Mouse (Mus musculus) large intestine, adult 2 months (tissue): ENCODE data around the gene Blvra. TPM values are rescaled to one million over a fixed set of nuclear protein-coding genes. Genes with fewer than 3 reads are reported as not detected.
"Not testable (repeated sequence)": the region's sequence is repeated elsewhere in the genome, so short reads cannot be mapped to it uniquely, and the experiment has no call there.

Source experiments
- DNase-seq: peaks from one replicate; pipeline ENCODE4 v3.0.0-alpha.2; 2012; ENCODE audit warnings: low read depth, low spot score
- WGBS: fragments of 180-500 bp; shearing (Covaris S2); methylation state at CpG from one replicate; pipeline ENCODE4 v1.1.7; 2018; 5-methylcytosine and 5-hydroxymethylcytosine counted together
- polyA plus RNA-seq: library from polyadenylated mRNA; depleted of rRNA; stranded (reverse); fragments of >200 nt; gene quantifications from 2 replicates; pipeline ENCODE4 v1.2.3, GENCODE M21; 2012; rRNA removed

Gene Blvra
- 13.2 and 14.3 TPM in 2 replicates for polyA plus RNA-seq

DNA sequence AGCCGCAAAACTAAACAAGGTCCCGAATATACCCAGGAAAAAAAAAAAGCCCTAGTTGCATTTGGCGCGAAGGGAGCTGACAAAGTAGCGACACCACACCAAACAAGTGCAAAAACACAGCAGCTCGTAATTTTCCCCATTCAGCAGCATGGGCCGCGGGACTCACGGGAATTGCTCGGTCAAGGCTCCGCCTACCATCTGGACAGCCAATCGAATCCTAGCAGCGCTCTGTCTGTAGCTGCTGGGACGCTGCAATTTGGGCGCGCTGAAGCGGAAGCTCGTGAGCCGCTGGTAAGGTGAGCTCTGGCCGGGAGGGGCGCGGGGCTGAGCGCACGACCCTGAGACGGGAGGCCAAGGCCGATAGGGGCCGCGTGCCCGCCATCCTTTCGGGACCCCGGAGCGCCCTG is at the start of gene Blvra:
Gene Blvra, plus strand, starts transcription at position 231 of the 407 bp plus-strand sequence.
- DNase-seq, result peak; percentile 81
- under 1% methylated on average over 32 of the region's 32 CpGs for WGBS

DNA sequence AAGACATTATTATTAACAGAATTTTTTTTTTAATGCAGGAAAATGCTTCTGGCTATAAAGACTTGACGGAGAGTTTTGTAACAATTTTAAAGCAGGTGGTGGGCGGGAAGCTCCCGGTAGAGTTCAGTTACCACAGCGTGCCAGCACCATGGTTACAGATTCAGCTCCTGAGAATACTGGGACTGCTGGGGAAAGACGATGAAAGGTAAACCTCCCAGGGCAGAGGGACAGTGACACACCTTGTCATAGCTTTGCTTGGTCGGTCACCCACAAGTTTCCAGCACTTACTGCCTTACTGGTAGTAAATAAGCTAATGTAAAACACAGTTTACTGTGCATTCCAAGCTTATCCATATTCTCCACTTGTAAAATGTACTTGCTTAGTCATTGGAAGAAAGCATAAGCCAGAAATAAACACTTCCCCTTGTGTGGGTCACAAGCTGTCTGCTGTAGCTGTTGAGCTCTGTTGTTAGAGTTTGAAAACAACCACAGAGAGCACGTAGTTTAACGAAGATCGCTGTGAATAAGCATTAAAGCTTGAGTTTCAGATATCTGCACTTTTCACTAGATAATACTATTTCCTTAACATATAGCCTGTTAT is 35.4 kb upstream of the Blvra start:
- no peak for DNase-seq
- 94% methylated on average over 9 of the region's 9 CpGs for whole genome bisulfite sequencing

DNA sequence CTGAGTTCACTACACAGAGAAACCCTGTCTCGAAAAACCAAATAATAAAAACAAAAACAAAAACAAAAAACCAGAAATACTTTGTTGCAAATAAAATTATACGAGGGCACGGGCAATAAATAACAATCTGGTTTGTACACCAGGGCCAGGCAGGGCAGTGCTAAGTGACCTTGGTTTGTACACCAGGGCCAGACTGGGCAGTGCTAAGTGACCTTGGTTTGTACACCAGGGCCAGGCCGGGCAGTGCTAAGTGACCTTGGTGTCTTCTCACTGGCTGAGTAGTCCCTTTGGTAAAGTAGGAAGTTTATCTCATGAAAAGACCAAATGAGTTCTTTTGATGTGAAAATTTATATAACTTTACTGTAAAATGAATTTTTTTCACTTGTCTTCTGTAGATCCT is 33.2 kb upstream of the Blvra start:
- no peak for DNase-seq
- WGBS, result 82% methylated on average over 4 of the region's 4 CpGs

DNA sequence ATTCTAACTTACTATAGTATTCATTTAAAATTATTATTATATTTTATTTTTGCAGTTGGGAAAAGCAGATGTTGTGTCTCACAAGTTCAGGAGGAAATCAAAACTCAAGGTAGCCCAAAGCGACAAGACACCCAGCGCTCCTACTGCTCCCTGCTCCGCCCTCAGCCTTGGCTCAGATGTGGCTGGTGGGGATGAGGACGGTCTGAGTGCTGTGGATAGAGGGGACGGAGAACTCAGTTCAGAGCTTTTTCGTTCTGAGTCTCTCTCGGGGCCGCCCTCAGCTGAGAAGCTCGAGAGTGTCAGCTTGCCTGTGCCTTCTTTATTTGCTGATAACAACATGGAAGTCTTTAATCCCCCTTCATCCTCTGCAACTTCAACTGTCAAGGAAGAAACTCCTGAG is 9.0 kb upstream of the Blvra start:
- 93% methylated on average over 9 of the region's 9 CpGs for WGBS
- no peak for DNase-seq

DNA sequence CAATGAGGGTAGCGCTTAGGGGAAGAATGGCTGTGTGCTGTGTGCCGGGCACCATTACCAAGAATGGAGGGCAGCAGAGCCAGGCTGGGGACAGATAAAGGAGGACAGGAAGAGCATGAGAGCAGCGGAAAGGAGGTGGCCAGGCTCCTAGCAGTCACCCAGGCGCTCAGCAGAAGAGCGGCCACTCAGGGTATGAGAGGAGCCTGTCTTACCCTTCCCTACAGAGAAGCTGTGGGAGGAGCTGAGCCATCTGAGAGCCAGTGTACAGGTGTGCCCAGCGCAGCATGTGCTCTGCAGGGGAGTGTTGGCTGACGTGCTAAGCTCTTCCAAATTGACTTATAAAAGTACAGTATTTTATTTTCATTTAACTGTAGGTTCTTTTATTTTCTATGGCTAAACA is 1.7 kb upstream of the Blvra start:
- no peak for DNase-seq
- 92% methylated on average over 7 of the region's 7 CpGs for WGBS

DNA sequence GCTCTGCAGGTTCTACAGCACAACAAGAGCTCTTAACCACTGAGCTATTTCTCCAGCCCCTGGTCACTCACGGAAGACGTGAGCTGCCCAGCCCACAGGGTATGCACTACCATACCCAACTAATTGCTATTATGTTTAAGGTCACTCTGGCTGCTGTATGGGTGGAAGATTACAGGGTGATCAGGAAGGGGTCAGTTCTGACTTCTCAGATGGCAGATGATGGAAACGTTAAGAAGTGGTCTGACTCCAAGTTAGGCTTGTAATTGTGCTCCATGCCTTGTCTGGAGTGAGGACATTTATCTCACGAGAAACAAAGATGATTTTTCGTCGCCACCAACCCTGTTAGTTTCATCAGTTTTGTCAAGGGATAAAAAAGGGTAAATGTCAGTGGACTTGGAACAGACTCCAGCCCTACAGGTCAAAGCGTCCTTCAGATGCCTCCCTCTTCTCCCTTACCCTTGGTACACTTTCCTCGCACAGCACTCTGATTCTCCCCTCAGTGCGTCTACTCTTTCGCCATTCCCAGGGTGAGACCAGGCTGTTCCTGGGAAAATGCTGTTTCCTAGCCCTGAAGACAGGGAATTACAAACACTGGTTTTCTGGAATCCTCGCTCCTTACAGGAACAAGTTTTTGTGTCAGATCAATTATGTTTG is 557 bp upstream of the Blvra start:
- DNase-seq, result no peak
- WGBS, result 12% methylated on average over 11 of the region's 11 CpGs

DNA sequence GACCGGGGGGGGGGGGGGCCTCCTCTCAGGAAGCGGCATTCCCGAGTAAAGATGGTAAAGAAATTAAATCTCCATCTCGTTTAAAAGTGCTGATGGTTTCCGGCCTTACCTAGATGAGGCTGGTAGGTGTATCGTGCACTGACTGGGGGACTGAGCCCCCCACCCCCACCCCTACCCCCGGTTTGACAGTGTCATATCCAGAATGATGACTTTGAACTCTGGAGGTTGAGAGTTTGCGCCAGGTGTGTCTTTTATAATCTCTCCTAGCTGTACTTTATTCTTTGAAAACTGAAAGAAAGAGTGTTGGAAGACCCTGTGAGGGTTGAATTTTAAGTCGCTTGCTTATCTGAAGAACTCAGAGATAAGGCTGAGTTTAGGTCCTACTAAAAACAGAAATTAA is 414 bp downstream of the Blvra start:
- WGBS, result 5% methylated on average over 9 of the region's 9 CpGs
- no peak for DNase-seq

DNA sequence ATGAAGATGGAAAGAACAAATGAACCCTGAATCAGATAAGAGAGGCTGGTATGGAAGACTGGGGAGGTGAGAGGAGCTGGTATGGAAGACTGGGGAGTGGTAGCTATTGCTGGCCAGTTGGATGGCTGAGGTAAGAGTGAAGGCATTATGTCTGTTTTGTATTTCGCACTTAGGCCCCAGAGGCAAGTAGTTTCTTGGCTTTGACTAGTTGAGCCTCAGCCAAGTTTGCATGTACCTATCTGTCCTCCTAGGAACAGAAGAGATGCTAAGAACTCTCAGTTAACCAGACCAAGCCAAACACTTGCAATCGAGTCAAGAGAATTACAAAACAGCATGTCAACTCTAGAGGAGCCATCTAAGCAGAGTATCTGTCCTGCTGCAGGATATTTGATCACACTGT is 3.7 kb downstream of the Blvra start:
- DNase-seq, result no peak
- 94% methylated on average over 2 of the region's 2 CpGs for WGBS

DNA sequence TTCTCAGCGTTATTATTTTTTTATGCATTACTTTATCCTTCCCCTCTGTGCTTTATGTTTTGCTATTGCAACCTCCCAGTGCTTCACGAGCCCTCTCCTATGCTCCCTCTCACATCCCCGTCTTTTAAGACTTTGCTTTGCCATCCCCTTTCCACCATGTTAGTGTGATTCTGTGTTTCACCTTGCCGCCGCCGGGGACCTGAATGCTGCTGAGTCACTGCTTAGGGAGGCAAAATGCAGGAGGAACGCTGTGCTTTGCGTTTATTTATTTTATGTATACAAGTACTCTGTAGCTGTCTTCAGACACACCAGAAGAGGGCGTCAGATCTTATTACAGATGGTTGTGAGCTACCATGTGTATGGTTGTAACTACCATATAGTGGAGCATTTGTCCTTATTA is 7.1 kb downstream of the Blvra start:
- 82% methylated on average over 9 of the region's 9 CpGs for WGBS
- no peak for DNase-seq

DNA sequence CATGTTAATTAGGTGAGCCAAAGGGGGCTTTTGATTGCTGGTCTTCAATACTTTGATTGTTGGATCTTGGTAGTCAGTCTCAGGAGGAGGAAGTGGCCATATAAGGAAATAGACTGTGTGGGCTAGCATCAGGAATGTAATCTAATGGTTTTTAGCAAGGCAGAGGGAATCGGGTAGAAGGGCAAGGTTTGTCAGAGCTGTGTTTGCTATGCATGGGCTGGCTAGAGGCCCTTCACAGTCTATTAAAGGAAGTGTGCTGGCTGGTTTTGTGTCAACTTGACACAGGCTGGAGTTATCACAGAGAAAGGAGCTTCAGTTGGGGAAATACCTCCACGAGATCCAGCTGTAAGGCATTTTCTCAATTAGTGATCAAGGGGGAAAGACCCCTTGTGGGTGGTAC is 8.6 kb downstream of the Blvra start:
- DNase-seq, result not testable (repeated sequence)
- WGBS, result 34% methylated on average over 2 of the region's 2 CpGs

DNA sequence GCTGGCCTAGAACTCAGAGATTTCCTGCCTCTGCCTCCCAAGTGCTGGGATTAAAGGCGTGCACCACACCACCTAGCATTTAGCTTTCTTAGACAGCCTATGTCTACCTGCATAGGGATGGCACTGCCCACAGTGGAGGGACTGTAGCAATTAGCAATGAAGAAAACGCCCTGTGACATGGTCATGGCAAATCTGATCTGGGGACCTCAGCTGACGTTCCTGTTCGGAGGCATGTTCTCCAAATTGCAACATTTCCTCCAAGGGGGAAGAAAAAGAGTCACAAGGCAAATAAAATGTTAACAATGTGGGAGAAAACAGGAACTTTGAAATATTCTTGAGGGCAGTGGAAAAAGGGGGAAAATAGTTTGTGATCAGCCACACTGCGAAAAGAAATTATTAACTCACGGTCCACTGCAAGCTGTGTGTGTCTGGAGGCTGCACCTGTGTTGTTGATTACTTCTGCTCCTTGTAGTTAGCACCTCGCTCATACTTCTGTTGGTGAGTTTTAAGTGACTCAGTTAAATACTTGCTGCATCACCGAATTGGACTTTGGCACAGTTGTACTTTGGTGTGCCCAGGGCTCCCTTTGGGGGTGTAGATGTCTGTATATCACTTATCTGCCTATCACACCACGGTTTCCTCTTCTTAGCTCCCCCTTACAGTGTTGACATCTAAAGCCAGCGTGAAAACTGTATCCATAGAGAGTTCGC is 9.6 kb downstream of the Blvra start:
- no peak for DNase-seq

DNA sequence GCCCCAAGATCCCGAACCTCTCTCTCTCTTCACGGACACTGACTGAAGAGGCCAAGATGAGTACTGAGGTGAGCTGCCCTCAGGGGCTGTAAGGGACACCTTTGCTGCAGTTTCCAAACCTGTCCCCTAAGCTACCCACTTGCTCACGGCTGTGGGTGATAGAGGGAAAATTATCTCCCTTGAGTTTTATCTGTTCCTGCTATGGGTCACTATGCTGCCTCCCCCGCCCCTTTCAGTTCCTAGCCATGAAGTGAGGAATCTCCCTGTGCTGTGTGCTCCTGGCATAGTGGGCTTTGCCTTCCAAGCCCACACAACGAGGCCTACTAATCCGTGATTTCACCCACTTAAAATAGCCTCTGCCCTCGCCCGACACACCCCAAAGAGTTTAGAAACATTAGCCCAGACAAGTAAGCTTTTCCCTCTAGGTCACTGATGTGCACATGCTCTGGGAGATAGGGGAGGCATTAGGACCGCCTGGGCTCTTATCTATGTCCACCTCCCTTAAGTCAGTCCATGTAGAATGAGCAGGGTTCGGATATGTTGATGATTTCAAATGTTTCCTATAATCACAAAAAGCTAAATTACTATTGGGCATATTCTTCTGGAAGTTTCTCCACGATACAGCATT is 10.2 kb downstream of the Blvra start:
- no peak for DNase-seq
- WGBS, result 93% methylated on average over 11 of the region's 11 CpGs

More for the DNA sequence above, 9.6 kb downstream of the Blvra start:
- 86% methylated on average over 11 of the region's 11 CpGs for WGBS

DNA sequence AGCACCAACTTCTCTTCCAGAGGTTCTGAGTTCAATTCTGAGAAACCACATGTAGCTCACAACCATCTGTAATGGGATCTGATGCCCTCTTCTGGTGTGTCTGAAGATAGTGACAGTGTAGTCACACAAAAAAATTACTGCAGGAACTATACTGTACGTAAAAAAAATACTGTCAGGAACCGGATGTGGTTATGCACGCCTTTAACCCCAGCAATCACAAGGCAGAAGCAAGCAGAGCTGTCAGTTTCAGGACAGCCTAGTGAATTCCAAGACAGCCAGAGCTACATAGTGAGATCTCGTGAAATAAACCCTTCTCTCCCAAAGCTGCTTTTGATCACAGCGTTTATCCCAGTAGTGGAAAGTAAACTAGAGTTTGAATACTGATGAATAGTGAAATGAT is 15.8 kb downstream of the Blvra start:
- 83% methylated on average over 5 of the region's 5 CpGs for WGBS
- no peak for DNase-seq

DNA sequence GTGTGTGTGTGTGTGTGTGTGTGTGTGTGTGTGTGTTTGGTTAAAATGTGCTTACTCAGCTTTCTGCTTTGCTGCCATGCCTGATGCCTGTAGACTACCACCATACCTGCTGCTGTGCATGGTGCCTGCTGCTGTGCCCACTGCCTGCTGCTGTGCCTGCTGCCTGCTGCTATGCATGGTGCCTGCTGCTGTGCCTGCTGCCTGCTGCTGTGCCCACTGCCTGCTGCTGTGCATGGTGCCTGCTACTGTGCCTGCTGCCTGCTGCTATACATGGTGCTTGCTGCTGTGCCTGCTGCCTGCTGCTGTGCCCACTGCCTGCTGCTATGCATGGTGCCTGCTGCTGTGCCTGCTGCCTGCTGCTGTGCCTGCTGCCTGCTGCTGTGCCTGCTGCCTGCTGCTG is 19.7 kb downstream of the Blvra start:
- DNase-seq, result not testable (repeated sequence)

DNA sequence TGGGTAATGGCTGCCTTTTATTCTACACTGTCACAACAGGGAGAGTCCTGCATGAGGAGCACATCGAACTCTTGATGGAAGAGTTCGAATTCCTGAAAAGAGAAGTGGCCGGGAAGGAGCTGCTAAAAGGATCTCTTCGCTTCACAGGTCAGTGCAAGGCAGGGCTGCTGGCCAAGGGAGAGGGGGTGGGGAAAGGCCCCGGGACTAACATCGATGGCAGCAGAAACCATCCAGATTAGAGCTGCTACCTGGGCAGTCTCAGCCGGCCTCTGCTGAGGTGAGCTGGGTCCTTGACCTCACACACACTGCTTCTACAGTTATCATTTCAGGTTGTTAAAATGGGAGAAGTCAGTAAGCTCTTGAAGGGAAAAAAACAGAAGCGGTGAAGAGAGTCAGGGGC is 21.5 kb downstream of the Blvra start:
- DNase-seq, result no peak
- WGBS, result 77% methylated on average over 8 of the region's 8 CpGs

DNA sequence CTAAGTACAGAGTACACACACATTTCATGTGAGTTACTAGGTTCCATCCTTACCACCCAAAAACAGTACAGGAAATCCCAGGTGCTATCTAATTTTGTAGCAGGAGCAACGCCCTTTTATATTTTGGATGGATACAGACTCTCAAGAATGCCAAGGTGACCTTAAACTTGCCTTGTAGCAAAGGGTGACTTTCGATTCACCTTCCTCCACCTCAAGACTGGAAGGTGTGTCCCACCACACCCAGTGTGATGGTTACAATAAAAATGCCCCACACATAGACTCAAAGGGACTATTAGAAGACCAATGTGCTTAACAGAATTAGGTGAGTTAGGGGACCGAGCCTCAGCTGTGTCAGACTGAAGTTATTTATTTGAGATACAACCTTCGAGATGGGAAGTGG is 38.5 kb downstream of the Blvra start:
- DNase-seq, result no peak
- 82% methylated on average over 4 of the region's 4 CpGs for WGBS

DNA sequence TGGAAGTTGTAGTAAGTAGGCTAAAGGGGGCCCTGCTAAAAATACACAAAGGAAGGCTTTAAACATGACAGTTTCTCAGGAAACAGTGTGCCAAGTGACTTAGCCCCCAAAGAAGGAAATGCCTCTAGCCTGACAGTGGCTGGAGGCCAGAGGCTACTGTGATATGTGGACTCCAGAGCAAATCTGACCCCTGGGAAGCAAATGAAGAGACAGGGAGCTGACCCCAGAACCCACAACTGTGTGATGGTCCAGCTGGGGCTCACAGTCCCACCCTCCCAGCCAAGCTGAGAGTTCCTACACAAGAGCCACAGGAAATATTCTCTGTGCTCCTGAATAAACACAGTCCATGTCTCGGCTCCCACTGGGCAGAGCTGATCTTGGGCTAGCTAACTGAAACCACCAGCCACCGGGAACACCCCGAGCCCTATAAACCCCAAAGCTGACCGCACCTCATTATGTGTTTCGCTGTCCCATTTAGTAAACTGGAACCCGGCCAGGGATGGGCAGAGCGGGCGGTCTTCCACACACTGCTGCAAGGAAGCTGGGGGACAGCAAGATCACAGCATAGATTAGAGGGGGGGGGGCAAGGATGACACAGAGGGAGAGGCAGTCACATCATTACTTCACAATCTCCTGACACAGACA is 51.2 kb downstream of the Blvra start:
- 73% methylated on average over 8 of the region's 8 CpGs for WGBS
- DNase-seq, result no peak

DNA sequence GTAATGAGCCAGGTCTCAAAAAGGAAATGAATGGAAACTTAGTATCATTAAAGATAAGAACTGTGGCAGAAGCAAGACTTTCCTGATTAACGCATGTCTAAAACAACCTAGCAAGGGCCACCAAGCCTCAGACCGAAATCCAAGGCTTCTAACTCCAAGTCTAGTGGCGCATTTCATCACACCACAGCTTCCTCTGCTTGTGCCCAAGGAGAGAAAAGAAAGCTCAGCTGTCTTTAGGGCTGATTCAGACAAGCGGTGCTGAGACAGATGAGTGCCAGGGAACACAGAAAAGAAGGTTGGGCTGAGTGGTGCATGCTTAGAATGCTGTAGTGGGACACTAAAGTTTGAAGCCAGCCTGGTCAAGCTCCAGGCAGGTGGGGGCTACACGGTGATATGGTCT is 58.5 kb downstream of the Blvra start:
- no peak for DNase-seq
- WGBS, result 81% methylated on average over 5 of the region's 5 CpGs

DNA sequence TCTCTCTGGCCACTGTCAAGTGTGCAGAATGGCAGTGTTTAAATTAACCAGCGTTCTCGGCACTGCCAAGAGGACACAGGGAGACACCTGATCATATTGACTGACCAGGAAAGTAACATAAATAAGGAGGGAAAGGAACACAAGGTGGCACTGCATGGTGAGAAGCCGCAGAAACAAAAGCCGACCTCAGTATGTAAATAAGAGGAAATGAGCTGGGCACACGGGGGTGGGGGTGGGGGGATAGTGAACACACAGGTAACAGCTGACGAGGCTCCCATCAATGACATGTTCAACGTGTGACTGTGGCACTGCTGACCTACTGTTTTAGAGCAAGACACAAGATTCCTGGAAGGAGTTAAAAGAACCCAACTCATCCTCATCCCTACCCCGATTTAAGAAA is 60.9 kb downstream of the Blvra start:
- WGBS, result 32% methylated on average over 8 of the region's 8 CpGs
- DNase-seq, result no peak
